Mouse (Mus musculus) erythroblast, embryonic 14.5 days (primary cell): ENCODE data around the gene Gm1123. TPM values are rescaled to one million over a fixed set of nuclear protein-coding genes. Genes with fewer than 3 reads are reported as not detected.

ENCODE experiments used
- H3K27me3 ChIP-seq: 2 replicates; pipeline ENCODE4 v1.6.1; 2012; ENCODE audit warnings: inconsistent platforms; ENCODE audit not compliant: control insufficient read depth
- H3K36me3 ChIP-seq: 2 replicates; pipeline ENCODE4 v1.6.1; 2012; ENCODE audit warnings: mild to moderate bottlenecking, inconsistent platforms; ENCODE audit not compliant: control insufficient read depth
- H3K4me1 ChIP-seq: 2 replicates; pipeline ENCODE4 v1.6.1; 2012; ENCODE audit warnings: inconsistent platforms; ENCODE audit not compliant: control insufficient read depth
- H3K4me3 ChIP-seq: replicated peaks from 2 replicates; pipeline ENCODE3; 2012; ENCODE audit warnings: moderate library complexity, mild to moderate bottlenecking, inconsistent platforms
- H3K9me3 ChIP-seq: 2 replicates; pipeline ENCODE4 v1.6.1; 2012; ENCODE audit warnings: low read length, inconsistent platforms, mixed read lengths; ENCODE audit not compliant: control insufficient read depth
- GATA1 ChIP-seq: IDR thresholded peaks from 2 replicates; pipeline ENCODE4 v1.6.1; 2012; ENCODE audit warnings: low read length, inconsistent platforms, mixed read lengths
- TAL1 ChIP-seq: IDR thresholded peaks from 3 replicates; pipeline ENCODE4 v1.6.1; 2012; ENCODE audit warnings: low read length, inconsistent platforms, mixed read lengths
- polyA plus RNA-seq: library from polyadenylated mRNA; stranded (reverse); fragments of >175 nt; gene quantifications from 2 replicates; pipeline ENCODE4 v1.2.3, GENCODE M21; 2012

Gm1123 gene
- polyA plus RNA-seq, 1 experiment = not detected

GRCm38 (mm10) chr9:98962478-98963142, 72.9 kb downstream of the Gm1123 start:
- Histone ChIP-seq H3K9me3 (peaks cover 2% of the 10 kb centered on the region; the same call in 1 of the 2 replicates), H3K4me1 (no peaks in the 10 kb centered on the region), H3K4me3 (no peak overlapping the region), H3K27me3 (peaks cover 96% of the 10 kb centered on the region), H3K36me3 (no peaks in the 10 kb centered on the region)
- TF ChIP-seq TAL1 = no peak
- TF ChIP-seq GATA1 = no peak

- Histone ChIP-seq H3K9me3 (peaks cover 2% of the 10 kb centered on the region; the same call in 1 of the 2 replicates), H3K4me1 (no peaks in the 10 kb centered on the region), H3K36me3 (no peaks in the 10 kb centered on the region), H3K27me3 (peaks cover 97% of the 10 kb centered on the region), H3K4me3 (no peak overlapping the region)
- no peak for TF ChIP-seq GATA1
Measured at GRCm38 (mm10) chr9:98961591-98962477, 73.7 kb downstream of the Gm1123 start.

DNA sequence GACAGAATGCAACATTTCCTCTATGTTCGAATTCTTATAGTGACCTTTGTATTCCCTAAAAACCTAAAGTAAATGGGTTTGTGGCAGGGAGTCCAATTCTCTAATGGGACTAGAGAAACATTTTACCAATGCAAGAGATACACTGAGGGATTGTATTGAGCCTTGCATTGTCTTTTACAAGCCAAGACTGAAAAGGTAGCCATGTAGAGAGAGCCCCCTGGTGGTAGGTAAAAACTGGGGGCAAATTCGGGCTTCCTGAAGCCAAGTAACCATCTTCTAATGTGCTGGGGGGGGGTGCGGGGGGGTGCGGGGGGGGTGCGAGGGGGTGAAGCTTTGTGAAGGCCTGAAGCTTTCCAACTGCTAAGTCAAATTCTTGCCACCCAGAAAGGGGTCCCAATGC, 75.2 kb downstream of the Gm1123 start:
- TF ChIP-seq GATA1 (no peak), TAL1 (no peak)
- Histone ChIP-seq H3K4me1 (no peaks in the 10 kb centered on the region), H3K9me3 (peaks cover 6% of the 10 kb centered on the region; the same call in 1 of the 2 replicates), H3K4me3 (no peak overlapping the region), H3K27me3 (peaks cover 100% of the 10 kb centered on the region), H3K36me3 (no peaks in the 10 kb centered on the region)

DNA sequence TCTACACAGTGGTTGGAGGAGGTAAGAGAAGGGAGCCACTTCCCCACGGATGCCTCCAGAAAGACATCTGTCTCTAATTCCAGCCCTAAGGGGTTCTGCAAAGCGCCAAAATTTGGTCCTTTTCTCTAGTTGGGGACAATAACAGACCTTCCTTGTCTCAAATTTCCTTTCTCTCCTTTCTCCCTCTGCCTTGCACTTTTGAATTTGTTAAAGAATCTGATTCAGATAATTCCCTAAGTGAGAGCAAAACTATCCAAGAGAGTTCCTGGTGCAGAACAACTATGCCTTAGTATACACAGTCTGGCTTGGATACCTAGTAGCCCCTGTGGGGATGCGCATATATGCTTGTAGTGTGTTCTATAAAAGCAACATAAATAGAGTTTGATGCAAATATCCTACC, 75.7 kb downstream of the Gm1123 start:
- no peaks in the 10 kb centered on the region for H3K36me3 ChIP-seq
- no peaks in the 10 kb centered on the region for H3K4me1 ChIP-seq
- H3K27me3 ChIP-seq = peaks cover 100% of the 10 kb centered on the region
- no peak for TF ChIP-seq TAL1
- no peak for TF ChIP-seq GATA1
- H3K9me3 ChIP-seq = peaks cover 6% of the 10 kb centered on the region; the same call in 1 of the 2 replicates
- H3K4me3 ChIP-seq = no peak overlapping the region

DNA sequence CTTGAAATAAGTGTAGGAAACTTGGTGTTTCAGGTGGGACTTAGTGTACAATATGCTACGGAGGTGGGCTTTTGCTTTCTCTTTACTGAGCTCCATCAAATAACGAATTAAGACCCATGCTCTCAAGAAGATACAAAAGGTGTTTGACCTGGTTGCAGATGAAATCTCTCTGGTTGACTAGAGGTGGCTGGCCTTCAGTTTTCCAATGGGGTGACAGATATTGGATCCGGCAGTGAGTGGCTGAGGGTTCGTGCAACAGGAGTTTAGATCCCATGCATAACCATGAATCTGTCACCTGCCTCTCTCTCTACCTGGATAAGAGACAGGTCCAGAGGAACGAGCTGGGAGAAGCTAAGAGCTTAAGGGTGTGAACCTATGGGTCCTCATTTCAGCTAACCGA, 76.9 kb downstream of the Gm1123 start:
- peaks cover 100% of the 10 kb centered on the region for H3K27me3 ChIP-seq
- H3K9me3 ChIP-seq = peaks cover 9% of the 10 kb centered on the region; the same call in 1 of the 2 replicates
- no peak overlapping the region for H3K4me3 ChIP-seq
- TF ChIP-seq GATA1 (no peak), TAL1 (no peak)
- H3K4me1 ChIP-seq = no peaks in the 10 kb centered on the region
- H3K36me3 ChIP-seq = no peaks in the 10 kb centered on the region

- Histone ChIP-seq H3K4me1 (no peaks in the 10 kb centered on the region), H3K4me3 (no peak overlapping the region), H3K36me3 (no peaks in the 10 kb centered on the region), H3K9me3 (peaks cover 7% of the 10 kb centered on the region; the same call in 1 of the 2 replicates), H3K27me3 (peaks cover 100% of the 10 kb centered on the region)
- TF ChIP-seq TAL1 = no peak
- no peak for TF ChIP-seq GATA1
Measured at GRCm38 (mm10) chr9:98957751-98958351, 77.7 kb downstream of the Gm1123 start.

Other genes starting within 250 kb of the Gm1123 start
- not detected in 2 replicates for gene Prr23a1, start 193.2 kb downstream of the Gm1123 start, polyA plus RNA-seq
- not detected in 2 replicates for gene Prr23a2, start 179.2 kb downstream of the Gm1123 start, polyA plus RNA-seq
- gene Prr23a3, start 170.9 kb downstream of the Gm1123 start, polyA plus RNA-seq = not detected in 2 replicates
- not detected in 2 replicates for gene 7420426K07Rik, start 132.6 kb downstream of the Gm1123 start, polyA plus RNA-seq
- not detected in 2 replicates for gene Foxl2, start 80.4 kb downstream of the Gm1123 start, polyA plus RNA-seq
- 0.14 and 0.24 TPM in 2 replicates for gene Faim, start 49.3 kb downstream of the Gm1123 start, polyA plus RNA-seq
- gene Pik3cb, start 104.9 kb upstream of the Gm1123 start, polyA plus RNA-seq = 0.11 and 0.12 TPM in 2 replicates
- not detected in 2 replicates for gene Faiml, start 201.5 kb upstream of the Gm1123 start, polyA plus RNA-seq
- gene Cep70, start 207.7 kb upstream of the Gm1123 start, polyA plus RNA-seq = 0.19 and 0.29 TPM in 2 replicates